Mouse (Mus musculus): Measurements from ENCODE around the gene Vasp. TPM values are rescaled to one million over a fixed set of nuclear protein-coding genes. Genes with fewer than 3 reads are reported as not detected.

Gene Vasp
- polyA plus RNA-seq, 1 experiment from 2014 or later = 42.4 TPM

GRCm38 (mm10) chr7:19220061-19220460, 51.6 kb downstream of the Vasp start:
- no peak for ATAC-seq (ENCODE audit: insufficient read depth)
- H3K4me1 ChIP-seq (replicated peaks) = peaks cover 25% of the 10 kb centered on the region
- 61% methylated on average over 3 of the region's 3 CpGs for WGBS (ENCODE audit: insufficient replicate concordance)
- no peak overlapping the region for H3K27ac ChIP-seq (replicated peaks)
- H3K4me3 ChIP-seq (replicated peaks) = no peak overlapping the region
- H3K27me3 ChIP-seq = peaks cover 40% of the 10 kb centered on the region
- no peaks in the 10 kb centered on the region for H3K9me3 ChIP-seq (replicated peaks)
- no peaks in the 10 kb centered on the region for H3K36me3 ChIP-seq (replicated peaks)
- no peak overlapping the region for H3K4me2 ChIP-seq
- H3K9ac ChIP-seq = no peak overlapping the region

DNA sequence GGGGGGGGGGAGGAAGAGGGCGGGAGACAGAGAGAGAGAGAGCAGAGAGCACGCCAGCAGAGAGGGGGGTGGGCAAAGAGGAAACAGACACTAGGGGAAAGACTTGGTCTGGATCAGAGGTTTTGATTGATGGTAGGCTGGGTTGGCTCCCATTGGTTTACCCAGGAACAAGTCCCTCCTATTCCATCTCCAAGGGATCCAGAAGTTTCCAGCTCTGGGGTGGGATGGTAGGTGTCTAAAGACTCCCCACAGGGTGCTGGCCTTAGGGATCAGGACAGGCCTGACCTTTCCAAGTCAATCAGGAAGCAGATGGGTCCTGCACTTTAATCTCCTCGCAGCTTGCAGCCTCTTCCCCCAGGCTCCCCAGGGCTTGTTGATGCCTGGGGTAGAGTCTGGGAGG, 53.7 kb downstream of the Vasp start:
- peaks cover 62% of the 10 kb centered on the region for H3K27me3 ChIP-seq
- 0 out of 2 replicates have a peak, but pooled peaks cover 4% of the 10 kb centered on the region for H3K4me1 ChIP-seq (replicated peaks)
- H3K9me3 ChIP-seq (replicated peaks) = no peaks in the 10 kb centered on the region
- H3K27ac ChIP-seq (replicated peaks) = no peak overlapping the region
- ATAC-seq (ENCODE audit: insufficient read depth) = peak; percentile 35; the same call in 1 of the 2 replicates
- no peak overlapping the region for H3K4me2 ChIP-seq
- no peak overlapping the region for H3K4me3 ChIP-seq (replicated peaks)
- no peaks in the 10 kb centered on the region for H3K36me3 ChIP-seq (replicated peaks)
- H3K9ac ChIP-seq = no peak overlapping the region
- 0% methylated on average over 2 of the region's 3 CpGs for WGBS (ENCODE audit: insufficient replicate concordance)

GRCm38 (mm10) chr7:19217492-19217891, 54.1 kb downstream of the Vasp start:
- Histone ChIP-seq H3K4me1 (replicated peaks) (peaks cover under 1% of the 10 kb centered on the region; the same call in 1 of the 2 replicates), H3K9ac (no peak overlapping the region), H3K4me2 (no peak overlapping the region), H3K27ac (replicated peaks) (no peak overlapping the region), H3K36me3 (replicated peaks) (no peaks in the 10 kb centered on the region), H3K9me3 (replicated peaks) (no peaks in the 10 kb centered on the region), H3K4me3 (replicated peaks) (no peak overlapping the region), H3K27me3 (peaks cover 66% of the 10 kb centered on the region)
- ATAC-seq (ENCODE audit: insufficient read depth) = no peak
- WGBS (ENCODE audit: insufficient replicate concordance) = 18% methylated on average over 5 of the region's 5 CpGs

- H3K4me1 ChIP-seq (replicated peaks) = peaks cover 10% of the 10 kb centered on the region
- H3K27me3 ChIP-seq = peaks cover 79% of the 10 kb centered on the region
- ATAC-seq (ENCODE audit: insufficient read depth) = no peak
- 32% methylated on average over 9 of the region's 9 CpGs for WGBS (ENCODE audit: insufficient replicate concordance)
- no peaks in the 10 kb centered on the region for H3K36me3 ChIP-seq (replicated peaks)
- 0 out of 2 replicates have a peak, but pooled peaks cover 2% of the 10 kb centered on the region for H3K9me3 ChIP-seq (replicated peaks)
- H3K4me2 ChIP-seq = 0 out of 2 replicates have a peak overlapping the region, but pooled peaks have one; percentile 6
- H3K9ac ChIP-seq = no peak overlapping the region
- H3K27ac ChIP-seq (replicated peaks) = no peak overlapping the region
- no peak overlapping the region for H3K4me3 ChIP-seq (replicated peaks)
Observed at GRCm38 (mm10) chr7:19214940-19215339, 56.7 kb downstream of the Vasp start.

GRCm38 (mm10) chr7:19214369-19214768, 57.2 kb downstream of the Vasp start:
- 51% methylated on average over 7 of the region's 7 CpGs for WGBS (ENCODE audit: insufficient replicate concordance)
- peaks cover 78% of the 10 kb centered on the region for H3K27me3 ChIP-seq

DNA sequence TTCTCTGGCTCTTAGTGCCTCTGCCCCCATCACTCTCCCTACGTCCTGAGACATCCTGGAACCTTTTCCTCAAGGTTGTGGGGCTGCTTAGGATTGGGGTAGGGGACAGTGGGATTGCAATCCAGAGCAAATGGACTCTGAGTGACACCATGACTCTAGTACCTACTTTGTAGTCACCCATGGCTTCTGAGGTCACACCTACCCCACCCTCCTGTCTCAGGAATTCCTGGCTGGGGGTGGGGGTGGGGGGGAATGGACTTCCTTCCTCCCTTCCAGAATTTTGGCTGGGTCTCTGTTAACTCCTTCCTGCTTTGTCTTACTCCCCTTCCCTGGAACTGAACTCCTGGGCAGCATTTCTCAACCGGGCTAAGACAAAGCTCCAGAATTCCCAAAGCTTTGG, 58.2 kb downstream of the Vasp start:
- Histone ChIP-seq H3K4me3 (replicated peaks) (no peak overlapping the region), H3K4me1 (replicated peaks) (peaks cover 10% of the 10 kb centered on the region), H3K9ac (no peak overlapping the region), H3K27me3 (peaks cover 74% of the 10 kb centered on the region), H3K27ac (replicated peaks) (no peak overlapping the region), H3K9me3 (replicated peaks) (0 out of 2 replicates have a peak, but pooled peaks cover 5% of the 10 kb centered on the region), H3K4me2 (peak overlapping the region; percentile 64; the same call in 1 of the 2 replicates), H3K36me3 (replicated peaks) (no peaks in the 10 kb centered on the region)
- 42% methylated on average over 2 of the region's 2 CpGs for WGBS (ENCODE audit: insufficient replicate concordance)
- no peak for ATAC-seq (ENCODE audit: insufficient read depth)

More at GRCm38 (mm10) chr7:19214369-19214768, 57.2 kb downstream of the Vasp start:
- no peak overlapping the region for H3K9ac ChIP-seq
- peaks cover 10% of the 10 kb centered on the region for H3K4me1 ChIP-seq (replicated peaks)
- no peaks in the 10 kb centered on the region for H3K36me3 ChIP-seq (replicated peaks)
- H3K4me2 ChIP-seq = peak overlapping the region; percentile 6; the same call in 1 of the 2 replicates
- H3K9me3 ChIP-seq (replicated peaks) = 0 out of 2 replicates have a peak, but pooled peaks cover 5% of the 10 kb centered on the region
- no peak for ATAC-seq (ENCODE audit: insufficient read depth)
- H3K27ac ChIP-seq (replicated peaks) = no peak overlapping the region
- H3K4me3 ChIP-seq (replicated peaks) = no peak overlapping the region

DNA sequence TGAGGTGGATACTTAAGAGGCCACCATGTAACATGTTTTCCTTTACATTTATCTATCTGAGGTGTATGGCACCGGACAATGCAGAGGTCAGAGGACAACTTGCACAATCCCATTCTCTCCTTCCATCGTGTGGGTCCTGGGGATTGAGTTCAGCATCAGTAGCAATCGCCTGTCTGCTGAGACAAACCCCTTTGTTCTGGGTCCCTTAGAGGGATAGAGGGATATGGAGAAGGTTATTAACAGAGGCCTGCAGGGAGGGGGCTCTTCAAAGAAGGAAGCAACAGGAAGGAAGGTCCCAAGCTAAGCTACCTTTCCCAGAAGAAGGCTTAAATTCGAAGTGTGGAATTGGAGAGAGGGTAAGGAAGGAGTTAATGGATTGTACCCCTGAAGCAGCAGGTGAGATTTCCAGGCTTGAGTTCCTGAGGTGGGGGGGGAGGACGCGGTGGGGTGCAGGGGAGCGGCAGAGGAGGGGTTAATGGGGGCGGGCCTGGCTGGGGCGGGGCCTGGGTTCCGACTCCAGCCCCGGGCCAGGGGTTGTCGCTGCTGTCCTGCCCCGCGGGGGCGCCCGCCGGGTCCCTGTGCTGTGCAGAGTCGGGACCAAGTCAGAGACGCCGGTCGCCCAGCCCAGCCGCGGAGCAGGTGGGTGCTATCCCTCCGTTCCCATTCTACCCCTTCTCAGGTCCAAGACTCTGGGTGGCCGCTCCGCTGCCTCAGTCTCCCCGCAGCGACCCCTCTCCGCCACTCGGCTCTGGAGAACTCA, 59.4 kb downstream of the Vasp start, which contains the start of gene Gpr4:
Gpr4 (plus strand) TSS at position 543 of the 760 bp plus-strand sequence.
- peaks cover 64% of the 10 kb centered on the region for H3K27me3 ChIP-seq
- peak within 1 kb of the TSS; percentile 44 for H3K4me3 ChIP-seq (replicated peaks)
- H3K27ac ChIP-seq (replicated peaks) = no peak within 1 kb of the TSS
- H3K4me1 ChIP-seq (replicated peaks) = peaks cover 10% of the 10 kb centered on the region
- no peaks in the 10 kb centered on the region for H3K36me3 ChIP-seq (replicated peaks)
- H3K4me2 ChIP-seq = peak within 1 kb of the TSS; percentile 64
- H3K9ac ChIP-seq = no peak within 1 kb of the TSS; the same call in 1 of the 2 replicates
- WGBS (ENCODE audit: insufficient replicate concordance) = 4% methylated on average over 29 of the region's 30 CpGs
- ATAC-seq (ENCODE audit: insufficient read depth) = peak; percentile 51
- H3K9me3 ChIP-seq (replicated peaks) = 0 out of 2 replicates have a peak, but pooled peaks cover 5% of the 10 kb centered on the region

DNA sequence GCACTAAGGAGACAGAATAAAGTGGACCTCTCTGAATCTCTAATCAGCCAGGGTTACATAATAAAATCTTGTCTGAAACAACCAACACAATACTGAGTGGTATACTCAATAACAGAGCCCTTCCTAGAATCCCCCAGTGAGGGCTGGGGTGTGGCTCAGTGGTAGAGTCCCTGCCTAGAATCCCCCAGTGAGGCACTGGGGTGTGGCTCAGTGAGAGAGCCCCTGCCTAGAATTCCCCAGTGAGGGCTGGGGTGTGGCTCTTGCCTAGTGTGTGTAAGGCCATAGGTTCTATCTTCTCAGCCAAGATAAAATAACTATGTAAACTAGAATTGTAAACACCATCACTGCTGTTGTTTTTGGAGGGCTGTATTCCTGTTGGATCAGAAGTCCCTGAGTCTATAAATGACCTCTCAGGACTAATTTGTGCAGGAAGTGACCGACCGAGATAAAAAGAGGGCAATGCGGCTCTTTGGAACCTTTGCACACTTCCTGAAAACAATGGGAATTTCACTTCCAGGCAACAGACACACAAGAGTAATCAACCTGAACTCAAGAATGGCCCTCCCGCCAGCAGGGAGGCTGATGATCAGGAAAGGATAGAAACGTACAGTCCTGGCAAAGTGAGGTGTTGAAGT, 60.5 kb downstream of the Vasp start:
- H3K27me3 ChIP-seq = peaks cover 54% of the 10 kb centered on the region
- H3K9ac ChIP-seq = no peak overlapping the region
- H3K4me2 ChIP-seq = no peak overlapping the region
- no peaks in the 10 kb centered on the region for H3K36me3 ChIP-seq (replicated peaks)
- ATAC-seq (ENCODE audit: insufficient read depth) = no peak
- H3K9me3 ChIP-seq (replicated peaks) = 0 out of 2 replicates have a peak, but pooled peaks cover 5% of the 10 kb centered on the region
- no peak overlapping the region for H3K27ac ChIP-seq (replicated peaks)
- H3K4me3 ChIP-seq (replicated peaks) = no peak overlapping the region
- peaks cover 10% of the 10 kb centered on the region for H3K4me1 ChIP-seq (replicated peaks)
- 40% methylated on average over 5 of the region's 5 CpGs for WGBS (ENCODE audit: insufficient replicate concordance)

- 71% methylated on average over 5 of the region's 5 CpGs for WGBS (ENCODE audit: insufficient replicate concordance)
Observed at GRCm38 (mm10) chr7:19210010-19210409, 61.6 kb downstream of the Vasp start.

GRCm38 (mm10) chr7:19209494-19209893, 62.1 kb downstream of the Vasp start:
- ATAC-seq (ENCODE audit: insufficient read depth) = no peak
- Histone ChIP-seq H3K4me3 (replicated peaks) (no peak overlapping the region), H3K27ac (replicated peaks) (no peak overlapping the region), H3K9me3 (replicated peaks) (0 out of 2 replicates have a peak, but pooled peaks cover 5% of the 10 kb centered on the region), H3K36me3 (replicated peaks) (0 out of 2 replicates have a peak, but pooled peaks cover 8% of the 10 kb centered on the region), H3K4me1 (replicated peaks) (peaks cover 10% of the 10 kb centered on the region), H3K9ac (no peak overlapping the region), H3K27me3 (peaks cover 38% of the 10 kb centered on the region), H3K4me2 (no peak overlapping the region)
- WGBS (ENCODE audit: insufficient replicate concordance) = 64% methylated on average over 4 of the region's 4 CpGs

More at GRCm38 (mm10) chr7:19210010-19210409, 61.6 kb downstream of the Vasp start:
- Histone ChIP-seq H3K4me2 (no peak overlapping the region), H3K9ac (no peak overlapping the region), H3K27me3 (peaks cover 43% of the 10 kb centered on the region), H3K4me3 (replicated peaks) (no peak overlapping the region), H3K36me3 (replicated peaks) (0 out of 2 replicates have a peak, but pooled peaks cover 5% of the 10 kb centered on the region), H3K27ac (replicated peaks) (no peak overlapping the region), H3K9me3 (replicated peaks) (0 out of 2 replicates have a peak, but pooled peaks cover 5% of the 10 kb centered on the region), H3K4me1 (replicated peaks) (peaks cover 10% of the 10 kb centered on the region)
- ATAC-seq (ENCODE audit: insufficient read depth) = no peak
